In genomic region chrX:102066134-102066533, GRCm38 (mm10) we compare ENCODE assay signal across 8 mouse cellular contexts. TPM values are rescaled to one million over a fixed set of nuclear protein-coding genes. Genes with fewer than 3 reads are reported as not detected.
DNase-seq lines count a peak whose midpoint lies in the region; ATAC-seq and TF ChIP-seq lines count a peak whose summit lies in the region.

No protein-coding gene starts in this region.

- no peak for TF ChIP-seq POLR2A in heart, adult 2 months (IDR thresholded peaks at IDR 0.05; ENCODE audit: insufficient read depth, low read depth, low read length)

- no peak overlapping the region for H3K27ac ChIP-seq in heart, adult 2 months
- H3K27ac ChIP-seq in heart, embryonic 11.5 days (ENCODE audit: low read depth, low read length), result no peak overlapping the region
- H3K27ac ChIP-seq in intestine, embryonic 15.5 days, result no peak overlapping the region
- H3K27ac ChIP-seq in midbrain, embryonic 13.5 days, result no peak overlapping the region

- H3K27me3 ChIP-seq in heart, adult 2 months (ENCODE audit: control insufficient read depth, insufficient read depth, low read length), result no peaks in the 10 kb centered on the region
- H3K27me3 ChIP-seq in heart, embryonic 11.5 days (ENCODE audit: control insufficient read depth, insufficient read depth, low read length), result peaks cover 6% of the 10 kb centered on the region
- no peaks in the 10 kb centered on the region; the same call in 1 of the 2 replicates for H3K27me3 ChIP-seq in intestine, embryonic 15.5 days (replicated peaks)
- peaks cover 24% of the 10 kb centered on the region; the same call in 1 of the 2 replicates for H3K27me3 ChIP-seq in midbrain, embryonic 13.5 days

- H3K79me2 ChIP-seq in heart, adult 2 months (replicated peaks; ENCODE audit: control insufficient read depth, insufficient read depth, low read length), result no peaks in the 10 kb centered on the region

- TF ChIP-seq EP300 in heart, adult 2 months (IDR thresholded peaks at IDR 0.05; ENCODE audit: insufficient read depth, low read depth, low read length), result 0 out of 2 replicates have a peak, but pooled peaks have one; percentile 40

- intact Hi-C loops in heart, adult 2 months (cut with DNase I), result loop anchor here (2.0 to 5.0 kb wide), 2 partner anchors 44 to 255 kb away; no protein-coding TSS in a partner anchor
- intact Hi-C loops in left cerebral cortex, postnatal 10 days (cut with DNase I), result loop anchor here (5.0 kb wide), 1 partner anchor 109 kb away; no protein-coding TSS in a partner anchor

- peaks cover 15% of the 10 kb centered on the region for H3K4me1 ChIP-seq in heart, adult 2 months (ENCODE audit: control insufficient read depth, insufficient read depth, low read length)
- 0 out of 2 replicates have a peak, but pooled peaks cover 2% of the 10 kb centered on the region for H3K4me1 ChIP-seq in heart, embryonic 11.5 days (ENCODE audit: control insufficient read depth, insufficient read depth, low read length)
- H3K4me1 ChIP-seq in intestine, embryonic 15.5 days (replicated peaks), result no peaks in the 10 kb centered on the region
- H3K4me1 ChIP-seq in midbrain, embryonic 13.5 days (replicated peaks), result peaks cover 58% of the 10 kb centered on the region

- 20% methylated on average over 9 of the region's 9 CpGs for WGBS in heart, adult 2 months
- WGBS in heart, embryonic 11.5 days (ENCODE audit: insufficient replicate concordance), result 19% methylated on average over 9 of the region's 9 CpGs
- 18% methylated on average over 9 of the region's 9 CpGs for WGBS in intestine, embryonic 15.5 days
- WGBS in midbrain, embryonic 13.5 days, result 27% methylated on average over 9 of the region's 9 CpGs

- no peaks in the 10 kb centered on the region for H3K9me3 ChIP-seq in heart, embryonic 11.5 days (replicated peaks; ENCODE audit: control insufficient read depth, low read length)
- no peaks in the 10 kb centered on the region for H3K9me3 ChIP-seq in intestine, embryonic 15.5 days
- H3K9me3 ChIP-seq in midbrain, embryonic 13.5 days, result no peaks in the 10 kb centered on the region

- no peak overlapping the region for H3K4me3 ChIP-seq in heart, adult 2 months
- no peak overlapping the region for H3K4me3 ChIP-seq in heart, embryonic 11.5 days (ENCODE audit: low read depth, low read length)
- H3K4me3 ChIP-seq in intestine, embryonic 15.5 days (replicated peaks), result no peak overlapping the region
- H3K4me3 ChIP-seq in midbrain, embryonic 13.5 days (replicated peaks), result no peak overlapping the region

- ATAC-seq in heart, embryonic 11.5 days (replicated peaks; ENCODE audit: insufficient number of reproducible peaks, low FRiP score, low TSS enrichment), result no peak
- ATAC-seq in intestine, embryonic 15.5 days, result peak; percentile 40; the same call in 1 of the 2 replicates
- no peak for ATAC-seq in midbrain, embryonic 13.5 days

- H3K9ac ChIP-seq in heart, adult 2 months (ENCODE audit: low read depth, low read length), result no peak overlapping the region
- H3K9ac ChIP-seq in heart, embryonic 11.5 days (ENCODE audit: low read depth, low read length), result no peak overlapping the region
- H3K9ac ChIP-seq in intestine, embryonic 15.5 days, result no peak overlapping the region
- no peak overlapping the region for H3K9ac ChIP-seq in midbrain, embryonic 13.5 days (replicated peaks)

- peak; percentile 95 for TF ChIP-seq CTCF in heart, adult 2 months (IDR thresholded peaks at IDR 0.05)

- H3K36me3 ChIP-seq in heart, adult 2 months (ENCODE audit: control insufficient read depth, insufficient read depth, low read length), result no peaks in the 10 kb centered on the region
- no peaks in the 10 kb centered on the region for H3K36me3 ChIP-seq in heart, embryonic 11.5 days (ENCODE audit: control insufficient read depth, insufficient read depth, low read length)
- no peaks in the 10 kb centered on the region for H3K36me3 ChIP-seq in intestine, embryonic 15.5 days
- no peaks in the 10 kb centered on the region for H3K36me3 ChIP-seq in midbrain, embryonic 13.5 days

- DNase-seq in heart, adult 2 months, result peak; percentile 62 to 80
- DNase-seq in cerebellum, adult 11-12 months, result peak; percentile 57
- peak; percentile 42 to 88 for DNase-seq in frontal cortex, adult 2 months (ENCODE audit: extremely low spot score in 1 of 2, low spot score in 1 of 2)
- DNase-seq in left cerebral cortex, postnatal 10 days (ENCODE audit: extremely low spot score in 1 of 2, low spot score in 2 of 2), result peak; percentile 44 to 69
- peak; percentile 11 to 39 for DNase-seq in spleen, postnatal 14 days (ENCODE audit: low spot score in 2 of 2)

- no peak overlapping the region for H3K4me2 ChIP-seq in heart, embryonic 11.5 days
- no peak overlapping the region for H3K4me2 ChIP-seq in intestine, embryonic 15.5 days (replicated peaks)
- H3K4me2 ChIP-seq in midbrain, embryonic 13.5 days (replicated peaks), result peak overlapping the region; percentile 63; the same call in 1 of the 2 replicates

RNA-seq across cellular contexts. Expression of gene Rtl5, which starts 5.0 kb away (rescaled TPM):
- 1 to 10 TPM; 1.7 to 2.3 TPM for total RNA-seq in heart, adult 2 months (2021)
- 2.1 and 4.6 TPM in 2 replicates for polyA plus RNA-seq in heart, adult 2 months (2012; rRNA removed)
- 0.52 and 0.92 TPM in 2 replicates for polyA plus RNA-seq in heart, embryonic 11.5 days (2014; fragmentation: Nextera tagmentation; extraction: Ambion mirVana)
- polyA plus RNA-seq in frontal cortex, adult 2 months (2012; rRNA removed), result 24.8 and 27.3 TPM in 2 replicates
- 1.1 and 1.3 TPM in 2 replicates for polyA plus RNA-seq in intestine, embryonic 15.5 days (2015; fragmentation: Nextera tagmentation; extraction: Ambion mirVana)
- 10 to 100 TPM in 1 of 2 experiments, 1 to 10 TPM in 1; 9.6 to 13.9 TPM for total RNA-seq in left cerebral cortex, postnatal 10 days (2021)
- 8.0 and 10.9 TPM in 2 replicates for polyA plus RNA-seq in midbrain, embryonic 13.5 days (2015; fragmentation: Nextera tagmentation; extraction: Ambion mirVana)

RNA-seq across cellular contexts. Expression of gene Pin4, which starts 53.1 kb away (rescaled TPM):
- total RNA-seq in heart, adult 2 months (2021), result 10 to 100 TPM; 16.4 TPM
- polyA plus RNA-seq in heart, adult 2 months (2012; rRNA removed), result 1.8 and 5.1 TPM in 2 replicates
- 50.9 and 54.2 TPM in 2 replicates for polyA plus RNA-seq in heart, embryonic 11.5 days (2014; fragmentation: Nextera tagmentation; extraction: Ambion mirVana)
- 69.2 and 71.1 TPM in 2 replicates for polyA plus RNA-seq in frontal cortex, adult 2 months (2012; rRNA removed)
- polyA plus RNA-seq in intestine, embryonic 15.5 days (2015; fragmentation: Nextera tagmentation; extraction: Ambion mirVana), result 50.1 and 53.9 TPM in 2 replicates
- total RNA-seq in left cerebral cortex, postnatal 10 days (2021), result 10 to 100 TPM; 18.4 to 33.5 TPM
- polyA plus RNA-seq in midbrain, embryonic 13.5 days (2015; fragmentation: Nextera tagmentation; extraction: Ambion mirVana), result 83.7 and 93.5 TPM in 2 replicates
